Mouse (Mus musculus): ENCODE data around the gene Psmb8. TPM values are rescaled to one million over a fixed set of nuclear protein-coding genes. Genes with fewer than 3 reads are reported as not detected.
"Not testable (repeated sequence)": the region's sequence is repeated elsewhere in the genome, so short reads cannot be mapped to it uniquely, and the experiment has no call there.

The Psmb8 gene
- polyA plus RNA-seq, 1 experiment from 2014 or later: 4.1 TPM

GRCm38 (mm10) chr17:34217216-34217928, 19.9 kb downstream of the Psmb8 start:
- Histone ChIP-seq H3K9ac (ENCODE audit: low read depth, low read length) (no peak overlapping the region), H3K27ac (ENCODE audit: low read depth, low read length) (no peak overlapping the region), H3K4me2 (ENCODE audit: low read length) (no peak overlapping the region), H3K4me1 (ENCODE audit: control insufficient read depth, insufficient read depth, low read depth, low read length) (no peaks in the 10 kb centered on the region; the same call in 1 of the 2 replicates), H3K9me3 (ENCODE audit: control insufficient read depth, low read length) (no peaks in the 10 kb centered on the region), H3K27me3 (replicated peaks; ENCODE audit: control insufficient read depth, insufficient read depth, low read length) (peaks cover 12% of the 10 kb centered on the region), H3K4me3 (ENCODE audit: low read length) (no peak overlapping the region), H3K36me3 (ENCODE audit: control insufficient read depth, insufficient read depth, low read length) (no peaks in the 10 kb centered on the region)
- no peak for ATAC-seq
- 87% methylated on average over 8 of the region's 8 CpGs for WGBS

- no peak overlapping the region for H3K4me2 ChIP-seq (ENCODE audit: low read length)
- peaks cover 8% of the 10 kb centered on the region for H3K27me3 ChIP-seq (replicated peaks; ENCODE audit: control insufficient read depth, insufficient read depth, low read length)
- H3K4me1 ChIP-seq (ENCODE audit: control insufficient read depth, insufficient read depth, low read depth, low read length): no peaks in the 10 kb centered on the region; the same call in 1 of the 2 replicates
- H3K9ac ChIP-seq (ENCODE audit: low read depth, low read length): no peak overlapping the region
- no peak overlapping the region for H3K4me3 ChIP-seq (ENCODE audit: low read length)
- ATAC-seq: no peak
- no peak overlapping the region for H3K27ac ChIP-seq (ENCODE audit: low read depth, low read length)
- no peaks in the 10 kb centered on the region for H3K36me3 ChIP-seq (ENCODE audit: control insufficient read depth, insufficient read depth, low read length)
- WGBS: 86% methylated on average over 5 of the region's 5 CpGs
- no peaks in the 10 kb centered on the region for H3K9me3 ChIP-seq (ENCODE audit: control insufficient read depth, low read length)
Observed at GRCm38 (mm10) chr17:34217986-34218385, 20.5 kb downstream of the Psmb8 start.

GRCm38 (mm10) chr17:34218675-34219074, 21.2 kb downstream of the Psmb8 start:
- no peak for ATAC-seq
- WGBS: 57% methylated on average over 11 of the region's 11 CpGs
- H3K9ac ChIP-seq (ENCODE audit: low read depth, low read length): no peak overlapping the region
- H3K27me3 ChIP-seq (replicated peaks; ENCODE audit: control insufficient read depth, insufficient read depth, low read length): peaks cover 6% of the 10 kb centered on the region; the same call in 1 of the 2 replicates
- no peaks in the 10 kb centered on the region for H3K36me3 ChIP-seq (ENCODE audit: control insufficient read depth, insufficient read depth, low read length)
- no peak overlapping the region for H3K4me3 ChIP-seq (ENCODE audit: low read length)
- no peak overlapping the region for H3K27ac ChIP-seq (ENCODE audit: low read depth, low read length)
- no peaks in the 10 kb centered on the region; the same call in 1 of the 2 replicates for H3K4me1 ChIP-seq (ENCODE audit: control insufficient read depth, insufficient read depth, low read depth, low read length)
- H3K4me2 ChIP-seq (ENCODE audit: low read length): peak overlapping the region; percentile 1
- no peaks in the 10 kb centered on the region for H3K9me3 ChIP-seq (ENCODE audit: control insufficient read depth, low read length)

GRCm38 (mm10) chr17:34219096-34219495, 21.6 kb downstream of the Psmb8 start:
- H3K9me3 ChIP-seq (ENCODE audit: control insufficient read depth, low read length); ATAC-seq; H3K27me3 ChIP-seq (replicated peaks; ENCODE audit: control insufficient read depth, insufficient read depth, low read length); H3K9ac ChIP-seq (ENCODE audit: low read depth, low read length); H3K36me3 ChIP-seq (ENCODE audit: control insufficient read depth, insufficient read depth, low read length); H3K4me1 ChIP-seq (ENCODE audit: control insufficient read depth, insufficient read depth, low read depth, low read length); H3K4me3 ChIP-seq (ENCODE audit: low read length); H3K27ac ChIP-seq (ENCODE audit: low read depth, low read length); H3K4me2 ChIP-seq (ENCODE audit: low read length): not testable (repeated sequence)
- 94% methylated on average over 7 of the region's 11 CpGs for WGBS

GRCm38 (mm10) chr17:34219801-34220200, 22.3 kb downstream of the Psmb8 start:
- WGBS: 93% methylated on average over 3 of the region's 7 CpGs
- H3K9ac ChIP-seq (ENCODE audit: low read depth, low read length); H3K27ac ChIP-seq (ENCODE audit: low read depth, low read length); H3K27me3 ChIP-seq (replicated peaks; ENCODE audit: control insufficient read depth, insufficient read depth, low read length); H3K36me3 ChIP-seq (ENCODE audit: control insufficient read depth, insufficient read depth, low read length); H3K9me3 ChIP-seq (ENCODE audit: control insufficient read depth, low read length); H3K4me2 ChIP-seq (ENCODE audit: low read length); H3K4me3 ChIP-seq (ENCODE audit: low read length); ATAC-seq; H3K4me1 ChIP-seq (ENCODE audit: control insufficient read depth, insufficient read depth, low read depth, low read length): not testable (repeated sequence)

- WGBS: no CpG with 5 or more reads among the region's 16 CpGs
- H3K27ac ChIP-seq (ENCODE audit: low read depth, low read length); H3K4me1 ChIP-seq (ENCODE audit: control insufficient read depth, insufficient read depth, low read depth, low read length); H3K4me3 ChIP-seq (ENCODE audit: low read length); H3K27me3 ChIP-seq (replicated peaks; ENCODE audit: control insufficient read depth, insufficient read depth, low read length); H3K4me2 ChIP-seq (ENCODE audit: low read length); H3K9ac ChIP-seq (ENCODE audit: low read depth, low read length); H3K36me3 ChIP-seq (ENCODE audit: control insufficient read depth, insufficient read depth, low read length); ATAC-seq; H3K9me3 ChIP-seq (ENCODE audit: control insufficient read depth, low read length): not testable (repeated sequence)
Observed at GRCm38 (mm10) chr17:34220401-34220800, 22.9 kb downstream of the Psmb8 start.

- Histone ChIP-seq H3K4me3 (ENCODE audit: low read length) (no peak overlapping the region), H3K27me3 (replicated peaks; ENCODE audit: control insufficient read depth, insufficient read depth, low read length) (no peaks in the 10 kb centered on the region), H3K9me3 (ENCODE audit: control insufficient read depth, low read length) (no peaks in the 10 kb centered on the region), H3K27ac (ENCODE audit: low read depth, low read length) (no peak overlapping the region), H3K9ac (ENCODE audit: low read depth, low read length) (no peak overlapping the region), H3K4me2 (ENCODE audit: low read length) (no peak overlapping the region), H3K36me3 (ENCODE audit: control insufficient read depth, insufficient read depth, low read length) (no peaks in the 10 kb centered on the region), H3K4me1 (ENCODE audit: control insufficient read depth, insufficient read depth, low read depth, low read length) (no peaks in the 10 kb centered on the region)
- 95% methylated on average over 3 of the region's 3 CpGs for WGBS
- no peak for ATAC-seq
Observed at GRCm38 (mm10) chr17:34224816-34225215, 27.3 kb downstream of the Psmb8 start.

GRCm38 (mm10) chr17:34225426-34225825, 27.9 kb downstream of the Psmb8 start:
- H3K9me3 ChIP-seq (ENCODE audit: control insufficient read depth, low read length): no peaks in the 10 kb centered on the region
- H3K36me3 ChIP-seq (ENCODE audit: control insufficient read depth, insufficient read depth, low read length): no peaks in the 10 kb centered on the region
- no peak overlapping the region for H3K27ac ChIP-seq (ENCODE audit: low read depth, low read length)
- no peak overlapping the region for H3K4me3 ChIP-seq (ENCODE audit: low read length)
- WGBS: 94% methylated on average over 8 of the region's 8 CpGs
- H3K9ac ChIP-seq (ENCODE audit: low read depth, low read length): no peak overlapping the region
- H3K4me2 ChIP-seq (ENCODE audit: low read length): no peak overlapping the region
- H3K27me3 ChIP-seq (replicated peaks; ENCODE audit: control insufficient read depth, insufficient read depth, low read length): no peaks in the 10 kb centered on the region
- ATAC-seq: no peak
- no peaks in the 10 kb centered on the region for H3K4me1 ChIP-seq (ENCODE audit: control insufficient read depth, insufficient read depth, low read depth, low read length)

GRCm38 (mm10) chr17:34225911-34226310, 28.4 kb downstream of the Psmb8 start:
- not testable (repeated sequence) for ATAC-seq; H3K4me1 ChIP-seq (ENCODE audit: control insufficient read depth, insufficient read depth, low read depth, low read length); H3K9ac ChIP-seq (ENCODE audit: low read depth, low read length); H3K4me2 ChIP-seq (ENCODE audit: low read length); H3K27ac ChIP-seq (ENCODE audit: low read depth, low read length); H3K4me3 ChIP-seq (ENCODE audit: low read length); H3K27me3 ChIP-seq (replicated peaks; ENCODE audit: control insufficient read depth, insufficient read depth, low read length); H3K9me3 ChIP-seq (ENCODE audit: control insufficient read depth, low read length); H3K36me3 ChIP-seq (ENCODE audit: control insufficient read depth, insufficient read depth, low read length)
- 97% methylated on average over 13 of the region's 23 CpGs for WGBS
